Mouse (Mus musculus) ES-Bruce4 (cell line): ENCODE data around the gene Thsd7b. TPM values are rescaled to one million over a fixed set of nuclear protein-coding genes. Genes with fewer than 3 reads are reported as not detected.

Experiments
- H3K27ac ChIP-seq: 2 replicates; pipeline ENCODE4 v1.5.1; 2012; ENCODE audit warnings: low read length, inconsistent platforms; ENCODE audit not compliant: insufficient read depth
- H3K27me3 ChIP-seq: 2 replicates; pipeline ENCODE4 v1.6.1; 2012; ENCODE audit warnings: mild to moderate bottlenecking, low read length, inconsistent platforms; ENCODE audit not compliant: control insufficient read depth, poor library complexity, insufficient read depth, severe bottlenecking
- H3K36me3 ChIP-seq: 2 replicates; pipeline ENCODE4 v1.6.1; 2012; ENCODE audit warnings: inconsistent platforms, mild to moderate bottlenecking, low read length, moderate library complexity; ENCODE audit not compliant: control insufficient read depth, poor library complexity, insufficient read depth, severe bottlenecking
- H3K4me1 ChIP-seq: one replicate; pipeline ENCODE4 v1.8.1; 2011; ENCODE audit warnings: low read length; ENCODE audit not compliant: control insufficient read depth, insufficient read depth
- H3K4me3 ChIP-seq: 2 replicates; pipeline ENCODE4 v1.5.1; 2011; ENCODE audit warnings: low read depth, mild to moderate bottlenecking, low read length
- H3K9ac ChIP-seq: 2 replicates; pipeline ENCODE4 v1.6.1; 2012; ENCODE audit warnings: low read depth, mild to moderate bottlenecking, inconsistent platforms; ENCODE audit not compliant: poor library complexity, severe bottlenecking
- H3K9me3 ChIP-seq: replicated peaks from 2 replicates; pipeline ENCODE4 v1.6.1; 2012; ENCODE audit warnings: mild to moderate bottlenecking, low read length, inconsistent platforms; ENCODE audit not compliant: control insufficient read depth, poor library complexity, insufficient read depth, severe bottlenecking
- CTCF ChIP-seq: IDR thresholded peaks from one replicate; pipeline ENCODE4 v1.8.1; 2011; ENCODE audit warnings: low read depth, low read length
- EP300 ChIP-seq: IDR thresholded peaks from 2 replicates; pipeline ENCODE4 v1.6.1; 2011; ENCODE audit warnings: low read depth, low read length; ENCODE audit not compliant: insufficient read depth
- POLR2A ChIP-seq: IDR thresholded peaks from one replicate; pipeline ENCODE4 v1.8.1; 2011; ENCODE audit warnings: low read length; ENCODE audit not compliant: insufficient read depth
- polyA plus RNA-seq: library from polyadenylated mRNA; stranded (reverse); fragments of >200 nt; gene quantifications from 2 replicates; pipeline ENCODE4 v1.2.4, GENCODE M21; 2011; ENCODE audit warnings: low read depth; ENCODE audit not compliant: missing spikeins, insufficient read depth, insufficient read length

Gene Thsd7b
- 0.18 TPM in 1 of 2 replicates, not detected in the other for polyA plus RNA-seq

GRCm38 (mm10) chr1:129272982-129273937 is at the start of gene Thsd7b:
Gene Thsd7b (plus strand): TSS chr1:129273302.
- Histone ChIP-seq H3K9me3 (no peaks in the 10 kb centered on the region), H3K4me3 (peak within 1 kb of the TSS; percentile 68), H3K27me3 (peaks cover 4% of the 10 kb centered on the region), H3K27ac (no peak within 1 kb of the TSS), H3K4me1 (no peaks in the 10 kb centered on the region), H3K9ac (no peak within 1 kb of the TSS), H3K36me3 (no peaks in the 10 kb centered on the region)
- TF ChIP-seq EP300: no peak
- no peak for TF ChIP-seq POLR2A
- TF ChIP-seq CTCF: peak; percentile 2

GRCm38 (mm10) chr1:129244292-129244691 is 28.8 kb upstream of the Thsd7b start:
- H3K9me3 ChIP-seq: no peaks in the 10 kb centered on the region
- no peak overlapping the region for H3K4me3 ChIP-seq
- no peak overlapping the region for H3K9ac ChIP-seq
- no peaks in the 10 kb centered on the region for H3K4me1 ChIP-seq
- no peaks in the 10 kb centered on the region for H3K27me3 ChIP-seq
- TF ChIP-seq POLR2A (no peak), EP300 (no peak), CTCF (no peak)
- H3K27ac ChIP-seq: no peak overlapping the region
- no peaks in the 10 kb centered on the region for H3K36me3 ChIP-seq

- no peak for TF ChIP-seq CTCF
- TF ChIP-seq EP300: no peak
- no peak for TF ChIP-seq POLR2A
- Histone ChIP-seq H3K36me3 (no peaks in the 10 kb centered on the region), H3K9me3 (no peaks in the 10 kb centered on the region), H3K4me1 (no peaks in the 10 kb centered on the region), H3K27me3 (no peaks in the 10 kb centered on the region), H3K9ac (no peak overlapping the region), H3K27ac (no peak overlapping the region), H3K4me3 (no peak overlapping the region)
Observed at GRCm38 (mm10) chr1:129250704-129251443, 22.2 kb upstream of the Thsd7b start.

- peaks cover 9% of the 10 kb centered on the region; the same call in 1 of the 2 replicates for H3K9me3 ChIP-seq
- TF ChIP-seq CTCF (no peak), POLR2A (no peak), EP300 (no peak)
Observed at GRCm38 (mm10) chr1:129266684-129267083, 6.4 kb upstream of the Thsd7b start.

GRCm38 (mm10) chr1:129304173-129304572 is 31.1 kb downstream of the Thsd7b start:
- H3K36me3 ChIP-seq: no peaks in the 10 kb centered on the region
- H3K4me1 ChIP-seq: no peaks in the 10 kb centered on the region
- H3K4me3 ChIP-seq: no peak overlapping the region
- H3K9me3 ChIP-seq: no peaks in the 10 kb centered on the region
- TF ChIP-seq CTCF (no peak), POLR2A (no peak), EP300 (no peak)
- H3K9ac ChIP-seq: no peak overlapping the region
- H3K27ac ChIP-seq: no peak overlapping the region
- no peaks in the 10 kb centered on the region for H3K27me3 ChIP-seq

More at GRCm38 (mm10) chr1:129266684-129267083, 6.4 kb upstream of the Thsd7b start:
- H3K27me3 ChIP-seq: no peaks in the 10 kb centered on the region
- H3K9ac ChIP-seq: no peak overlapping the region
- no peaks in the 10 kb centered on the region for H3K4me1 ChIP-seq
- no peak overlapping the region for H3K4me3 ChIP-seq
- no peaks in the 10 kb centered on the region for H3K36me3 ChIP-seq
- no peak overlapping the region for H3K27ac ChIP-seq

GRCm38 (mm10) chr1:129324388-129324787 is 51.3 kb downstream of the Thsd7b start:
- H3K27ac ChIP-seq: no peak overlapping the region
- no peak overlapping the region for H3K4me3 ChIP-seq
- H3K27me3 ChIP-seq: no peaks in the 10 kb centered on the region
- H3K9me3 ChIP-seq: no peaks in the 10 kb centered on the region
- H3K36me3 ChIP-seq: no peaks in the 10 kb centered on the region
- no peak for TF ChIP-seq POLR2A
- TF ChIP-seq CTCF: no peak
- TF ChIP-seq EP300: no peak
- no peaks in the 10 kb centered on the region for H3K4me1 ChIP-seq
- no peak overlapping the region for H3K9ac ChIP-seq
